Mouse (Mus musculus) adrenal gland, postnatal 14 days (tissue): ENCODE measurements at regions not wholly inside any gene's neighbourhood (a gene's known extent, or its start where the extent isn't known, plus 50 kb on each side); places are given as distances from the start of the nearest gene placed in this dataset.

Source experiments
- DNase-seq: peaks from one replicate; pipeline ENCODE4 v3.0.0; 2021; ENCODE audit warnings: mixed read lengths

DNA sequence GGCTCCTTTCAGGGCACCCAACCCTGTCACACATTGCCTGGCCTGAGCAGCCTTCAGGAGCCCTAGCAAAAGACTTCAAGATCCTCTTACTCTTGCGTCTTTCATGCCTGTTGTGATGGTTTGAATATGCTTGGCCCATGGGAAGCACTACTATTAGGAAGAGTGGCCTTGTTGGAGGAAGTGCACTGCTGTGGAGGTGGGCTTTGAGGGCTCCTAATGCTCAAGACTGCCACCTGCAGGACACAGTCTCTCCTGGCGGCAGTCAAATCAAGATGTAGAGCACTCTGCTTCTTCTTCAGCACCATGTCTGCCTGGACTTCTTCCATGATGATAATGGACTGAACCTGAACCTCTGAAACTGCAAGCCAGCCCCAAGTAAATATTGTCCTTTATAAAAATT, 73.0 kb downstream of the Tsen15 start:
- peak; percentile 8 for DNase-seq

DNA sequence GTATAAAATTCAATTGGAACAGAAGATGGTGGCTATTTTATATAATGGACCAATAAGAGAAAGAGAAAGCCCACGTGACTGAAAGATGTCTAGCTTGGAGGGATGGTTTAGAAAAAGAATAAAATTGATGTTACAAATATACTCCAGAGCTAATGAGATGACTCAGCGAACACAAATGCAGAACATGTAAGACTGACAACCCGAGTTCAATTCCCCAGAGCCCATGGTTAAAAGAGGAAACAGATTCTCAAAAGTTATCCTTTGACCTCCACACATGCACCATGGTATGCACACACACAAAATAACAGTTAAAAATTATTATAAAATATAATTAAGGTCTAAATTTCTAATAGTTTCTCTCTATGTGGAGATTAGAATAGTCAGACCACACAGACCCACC, 81.0 kb downstream of the Tsen15 start:
- no peak for DNase-seq

DNA sequence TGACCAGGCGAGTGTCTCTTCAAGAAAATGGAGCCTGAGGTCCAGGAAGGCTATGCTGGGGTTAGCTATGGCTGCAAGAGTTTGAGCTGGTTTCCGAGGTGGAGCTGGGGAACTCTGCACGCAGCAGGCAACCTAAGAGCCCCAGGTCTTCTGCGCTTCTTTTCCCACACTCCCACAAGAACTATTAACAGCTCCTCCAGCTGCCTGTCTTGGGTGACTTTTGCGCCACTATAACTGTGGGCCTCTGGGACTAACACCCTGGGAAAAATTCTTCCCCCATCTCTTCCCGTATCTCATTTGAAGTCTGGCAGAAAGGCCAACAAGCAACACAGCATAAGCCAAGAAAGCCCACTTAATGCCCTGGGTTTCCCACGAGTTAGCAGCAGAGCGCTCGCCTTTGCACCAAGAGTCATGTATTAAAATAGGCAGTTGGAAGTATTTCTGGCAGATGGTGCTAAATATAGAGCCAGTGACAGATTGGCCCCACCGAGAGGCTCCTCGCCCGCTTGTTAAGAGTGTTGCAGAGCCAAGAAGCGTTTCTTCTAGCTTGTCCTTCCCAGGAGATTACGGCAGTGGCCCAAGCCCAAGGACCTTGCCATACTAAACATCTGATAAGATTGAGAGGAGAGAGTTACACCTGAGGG, 81.9 kb downstream of the Tsen15 start:
- no peak for DNase-seq

DNA sequence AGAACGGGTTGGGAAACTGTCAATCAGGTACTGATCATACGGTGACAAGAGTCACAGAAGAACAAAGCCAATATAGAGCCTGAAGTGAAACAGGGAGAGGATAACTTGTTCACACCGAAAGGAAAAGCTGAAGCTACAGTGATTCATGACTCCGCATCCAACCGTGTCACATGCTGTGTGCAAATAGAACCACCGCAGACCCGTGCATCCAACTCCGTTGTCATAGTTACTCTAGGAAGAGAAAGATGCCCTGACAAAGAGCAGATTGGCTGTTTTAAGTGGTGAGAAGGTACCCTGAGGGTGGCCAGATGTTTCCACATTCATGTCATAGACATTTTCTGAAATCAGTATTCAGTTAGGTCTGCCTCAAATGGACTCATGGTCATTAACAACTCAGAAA, 85.1 kb downstream of the Tsen15 start:
- no peak for DNase-seq

DNA sequence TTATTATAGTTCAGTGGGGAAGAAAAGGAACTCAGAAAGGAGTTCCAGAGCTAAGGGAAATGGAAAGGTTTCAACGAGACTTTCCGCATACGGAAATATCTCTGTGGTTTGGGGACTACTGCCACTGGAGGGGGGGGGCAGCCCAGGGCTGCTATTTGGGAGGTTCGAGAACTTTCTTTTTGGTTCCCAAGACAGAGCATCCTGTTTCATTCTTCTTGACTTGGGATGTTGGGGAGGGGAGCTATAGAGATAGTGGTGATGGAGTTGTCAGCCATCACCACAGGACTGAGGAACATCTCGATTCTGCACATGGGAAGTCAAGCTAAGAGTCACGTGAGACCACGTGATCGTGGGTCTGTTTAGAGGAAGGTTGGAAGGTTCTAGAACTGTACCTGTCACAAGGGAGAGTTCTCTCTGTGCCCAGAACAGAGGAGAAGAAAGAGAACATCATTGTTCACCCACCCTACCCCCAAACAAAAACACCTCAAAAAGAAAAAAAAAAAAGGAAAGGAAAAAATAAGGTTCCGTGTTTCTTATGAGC, 94.2 kb downstream of the Tsen15 start:
- no peak for DNase-seq

DNA sequence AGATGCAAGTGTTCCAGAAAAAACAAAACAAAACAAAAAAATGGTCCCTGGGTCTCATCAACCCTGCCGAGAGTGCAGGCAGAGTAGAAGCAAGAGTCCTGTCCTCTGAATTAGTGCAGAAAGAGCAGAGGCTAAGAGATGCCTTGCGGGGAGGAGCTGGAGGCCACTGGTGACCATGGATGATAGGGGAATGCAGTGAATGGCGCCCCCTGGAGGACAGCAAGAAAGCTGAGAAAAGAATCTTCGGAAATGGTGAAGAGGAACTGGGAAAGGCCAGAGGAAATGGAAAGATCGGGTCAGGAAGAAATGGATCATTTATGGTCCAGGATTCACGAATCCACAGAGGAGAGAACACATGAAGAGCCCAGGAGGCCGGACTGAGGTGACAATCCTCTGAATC, 95.7 kb downstream of the Tsen15 start:
- DNase-seq: peak; percentile 92

DNA sequence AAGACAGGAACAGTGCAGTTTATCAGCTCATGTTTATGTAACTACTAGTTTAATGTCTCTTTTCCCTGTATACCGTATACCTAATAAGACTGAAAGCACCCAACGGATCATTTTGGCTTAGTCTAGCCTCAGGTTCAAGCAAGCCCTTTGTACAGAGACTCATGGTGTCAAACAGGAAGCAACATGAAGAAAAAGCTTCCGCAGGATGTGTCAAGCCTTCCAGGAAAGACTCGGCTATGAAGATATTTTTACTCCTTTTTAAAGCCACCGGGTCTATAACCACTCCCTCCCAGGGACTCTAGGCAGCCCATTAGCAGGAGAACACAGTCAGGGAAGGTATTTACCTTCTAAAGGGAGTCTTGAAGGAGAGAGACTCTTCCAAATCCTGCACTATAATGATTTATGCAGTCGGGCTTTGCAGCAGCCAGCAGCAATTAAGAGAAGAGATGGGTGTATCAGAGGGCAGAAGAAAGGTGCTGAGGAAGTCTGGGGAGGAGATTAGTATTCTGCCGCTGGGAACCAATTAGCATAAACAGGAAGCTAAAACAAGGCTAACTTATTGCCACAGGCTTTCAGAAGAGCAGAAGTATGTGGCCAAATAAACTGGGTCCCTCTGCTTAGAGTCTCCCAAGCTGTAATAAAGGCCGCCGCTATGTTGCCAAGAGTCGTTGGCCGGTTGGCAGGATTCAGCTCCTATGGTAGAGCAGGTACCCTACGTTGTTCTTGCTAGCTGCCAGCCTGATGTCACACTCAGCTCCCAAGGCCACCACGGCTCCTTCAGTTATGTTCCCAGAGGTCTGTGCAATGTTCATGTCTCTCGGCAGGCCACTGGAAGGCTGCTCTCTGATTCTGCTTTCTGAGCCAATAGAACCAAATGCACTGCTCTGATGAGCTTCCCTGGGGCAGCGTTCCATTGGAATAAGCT, 98.7 kb downstream of the Tsen15 start:
- peak; percentile 20 for DNase-seq

DNA sequence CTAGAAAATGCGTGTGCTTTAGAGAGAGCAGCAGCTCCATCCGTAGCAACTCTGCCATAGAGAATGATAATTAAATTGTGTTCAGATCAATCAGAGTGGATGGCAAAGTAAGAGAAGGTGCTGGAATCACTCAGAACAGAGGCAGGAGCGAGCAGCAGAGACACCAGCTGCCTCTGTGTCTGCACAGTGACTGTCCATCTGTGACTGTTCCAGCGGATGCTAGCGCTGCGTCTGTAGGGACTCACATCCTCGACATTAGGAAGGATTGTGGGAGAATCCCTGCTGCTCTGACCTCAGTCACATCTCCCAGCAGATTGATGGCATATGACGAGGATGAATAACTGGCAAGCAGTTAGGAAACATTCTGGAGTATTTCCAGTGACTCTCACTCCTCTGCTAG, 99.8 kb downstream of the Tsen15 start:
- no peak for DNase-seq

DNA sequence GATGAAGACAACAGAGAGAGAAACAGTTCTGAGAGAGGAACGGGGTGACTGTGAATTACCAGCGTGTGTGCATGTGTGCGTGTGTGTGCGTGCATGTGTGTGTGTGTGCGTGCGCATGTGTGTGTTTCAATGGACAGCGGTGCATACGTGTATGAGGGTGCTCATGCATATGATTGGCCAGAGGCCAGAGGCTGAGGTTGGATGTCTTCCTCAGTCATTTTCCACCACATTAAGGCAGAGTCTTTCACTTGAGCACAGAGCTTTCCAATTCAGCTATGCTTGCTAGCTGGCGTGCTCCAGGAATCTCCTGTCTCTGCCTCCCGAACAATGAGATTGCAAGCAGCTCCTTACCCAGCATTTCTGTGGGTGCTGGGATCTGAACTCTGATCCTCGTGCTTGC, 104.4 kb downstream of the Tsen15 start:
- no peak for DNase-seq

DNA sequence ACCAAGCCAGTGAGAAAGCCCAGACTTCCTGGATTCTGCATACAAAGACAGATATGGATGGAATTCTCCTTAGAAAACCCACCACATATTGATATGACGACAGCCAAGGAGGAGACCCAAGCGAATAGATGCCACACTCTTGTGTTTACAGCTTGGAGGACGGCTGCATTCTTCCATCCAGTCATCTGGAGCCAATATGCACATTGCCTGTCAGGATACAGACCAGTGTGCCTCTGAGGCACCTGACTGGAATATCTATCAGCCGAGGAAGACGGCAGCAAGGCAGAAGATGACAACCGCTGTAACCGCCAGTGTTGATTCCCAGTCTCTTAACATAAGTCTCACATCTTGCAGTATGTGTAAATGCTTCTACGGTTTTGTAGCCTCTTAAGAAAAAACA, 105.3 kb downstream of the Tsen15 start:
- DNase-seq: no peak

DNA sequence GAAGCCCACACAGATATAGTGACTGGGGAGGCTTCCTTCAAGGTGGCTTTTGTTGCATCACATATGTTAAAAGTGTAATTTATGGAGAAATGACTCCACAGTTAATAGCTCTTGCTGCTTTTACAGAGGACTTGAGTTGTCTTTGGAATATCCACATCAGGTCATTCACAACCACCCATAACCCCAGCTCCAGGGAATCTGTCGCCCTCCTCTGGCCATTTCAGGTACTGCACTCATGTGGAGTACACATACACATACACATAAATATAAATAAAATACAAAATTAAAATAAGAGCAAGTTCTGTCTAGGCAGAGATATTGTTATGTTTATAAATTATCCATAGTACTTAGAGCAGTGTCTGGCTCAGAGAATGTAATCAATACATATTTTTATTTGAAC, 106.5 kb downstream of the Tsen15 start:
- DNase-seq: peak; percentile 43

DNA sequence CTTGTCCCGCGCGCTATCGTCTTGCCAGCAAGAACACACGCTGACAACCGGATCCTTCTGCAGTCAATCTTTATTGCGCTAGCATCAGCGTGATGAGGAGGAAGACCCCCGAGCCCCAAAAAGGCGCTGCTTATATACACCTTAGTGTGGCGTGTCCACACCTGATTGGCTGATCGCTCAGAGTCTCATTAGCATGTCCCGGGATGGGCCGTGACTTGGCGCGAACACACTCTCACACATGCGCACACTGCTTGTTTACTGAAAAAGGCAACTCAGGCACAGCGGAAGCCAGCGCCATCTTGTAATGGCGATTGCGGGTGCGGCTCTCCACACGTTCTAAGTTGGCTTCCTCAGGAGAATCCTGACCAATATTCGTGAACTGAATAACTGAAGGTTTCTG, 111.5 kb downstream of the Tsen15 start:
- DNase-seq: no peak

DNA sequence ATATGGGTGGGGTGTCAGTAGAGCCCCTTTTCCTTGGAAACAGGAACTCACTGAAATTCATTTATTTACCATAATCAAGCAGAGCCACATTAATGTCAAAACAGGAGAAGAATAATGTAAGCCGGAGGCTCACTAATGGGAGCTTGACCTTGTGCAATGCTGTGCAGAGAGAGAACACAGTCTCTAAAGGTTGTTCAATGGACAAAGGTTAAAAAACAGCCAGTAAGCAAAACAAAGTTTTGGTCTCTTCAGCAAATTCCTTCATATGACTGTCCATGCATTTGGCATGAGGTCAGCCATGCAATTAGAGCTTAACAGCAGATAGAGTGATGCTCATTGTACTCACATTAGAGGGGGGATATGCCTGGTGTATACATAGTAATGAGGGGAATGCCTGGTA, 113.1 kb downstream of the Tsen15 start:
- DNase-seq: no peak

DNA sequence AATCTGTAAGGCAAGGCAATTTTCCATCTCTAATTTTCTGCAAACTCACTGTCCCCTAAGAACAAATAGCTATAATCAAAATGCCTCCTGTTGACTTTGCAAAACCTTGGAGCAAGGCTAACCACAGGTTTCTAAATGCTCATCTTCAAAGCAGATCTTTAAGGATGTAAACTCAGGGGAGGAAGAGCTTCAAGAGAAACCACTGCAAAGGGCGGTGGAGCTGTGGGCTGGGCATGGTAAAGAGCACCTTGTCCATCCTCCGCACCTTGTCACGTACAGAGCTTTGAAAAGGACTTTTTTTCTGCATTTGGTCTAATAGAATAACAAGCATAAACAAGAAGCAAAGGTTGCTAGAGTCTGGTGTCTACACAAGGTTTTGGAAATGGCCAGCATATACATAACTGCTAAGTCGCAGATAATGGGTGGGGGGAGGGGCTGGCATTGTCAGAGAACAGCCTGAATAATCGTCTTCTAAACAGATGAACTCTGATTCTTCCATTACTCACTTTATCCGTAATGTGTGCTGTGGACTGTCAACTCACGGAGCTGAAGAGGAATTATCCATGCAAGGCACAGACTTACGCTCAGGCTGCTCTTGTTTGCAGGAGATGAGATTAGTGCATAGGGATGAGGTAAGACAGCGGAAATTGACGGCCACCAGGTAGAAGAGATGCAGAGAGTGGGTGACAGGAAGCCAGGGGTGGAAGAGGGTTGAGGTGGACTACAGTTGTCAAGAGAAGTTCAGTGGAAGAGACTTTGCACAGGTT, 116.4 kb downstream of the Tsen15 start:
- no peak for DNase-seq

DNA sequence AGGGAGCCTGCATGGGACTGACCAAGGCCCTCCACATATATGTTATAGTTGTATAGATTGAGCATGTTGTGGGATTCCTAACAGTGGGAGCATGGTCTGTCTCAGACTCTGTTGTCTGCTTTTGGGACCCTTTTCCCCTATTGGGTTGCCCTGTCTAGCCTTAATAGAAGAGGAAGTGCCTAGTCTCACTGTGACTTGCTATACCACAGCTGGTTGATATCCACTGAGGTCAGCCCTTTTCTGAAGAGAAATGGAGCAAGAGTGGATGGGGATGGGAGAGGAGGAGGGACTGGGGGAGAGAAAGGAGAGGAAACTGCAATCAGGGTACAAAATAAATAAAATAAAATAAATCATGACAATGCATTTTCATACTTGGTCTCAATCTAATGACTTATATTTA, 120.1 kb downstream of the Tsen15 start:
- DNase-seq: no peak

DNA sequence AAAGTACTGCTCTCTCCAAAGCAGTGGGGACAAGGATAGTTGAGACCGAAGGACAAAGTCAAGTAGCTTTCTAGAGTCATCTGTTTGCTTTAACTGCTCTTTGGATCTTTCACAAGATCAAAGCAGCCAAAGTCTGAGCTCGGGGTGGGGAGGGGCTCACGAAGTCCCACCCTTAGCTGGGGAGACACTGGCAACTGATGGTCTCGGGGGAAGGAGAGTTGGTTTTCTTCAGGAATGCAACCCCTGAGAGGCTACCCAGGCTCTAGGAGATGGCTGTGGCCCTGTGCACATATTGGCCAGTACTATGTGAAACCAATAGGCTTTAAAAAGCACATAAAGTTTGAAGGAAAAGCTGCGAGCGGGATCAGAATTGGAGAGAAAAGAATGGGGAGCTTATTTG, 121.5 kb downstream of the Tsen15 start:
- no peak for DNase-seq

DNA sequence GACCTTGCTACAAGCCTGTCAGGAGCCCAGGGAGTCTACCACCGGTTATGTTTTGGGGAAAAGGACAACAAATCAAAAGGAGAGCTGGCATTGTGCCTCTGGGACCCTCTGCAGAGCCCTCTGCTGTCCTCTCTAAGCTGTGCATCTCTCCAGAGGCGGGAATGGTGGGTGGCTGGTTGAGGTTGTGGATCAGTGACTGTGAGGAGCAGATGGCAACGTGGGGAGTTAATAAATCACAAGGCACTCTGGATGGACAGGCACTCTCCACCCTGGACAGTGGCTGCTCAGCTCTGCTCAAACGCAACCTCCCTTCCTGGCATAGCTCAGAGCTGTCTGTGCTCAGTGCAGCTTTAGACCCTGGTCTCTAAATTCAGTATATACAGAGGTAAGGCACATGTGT, 125.0 kb downstream of the Tsen15 start:
- DNase-seq: no peak

DNA sequence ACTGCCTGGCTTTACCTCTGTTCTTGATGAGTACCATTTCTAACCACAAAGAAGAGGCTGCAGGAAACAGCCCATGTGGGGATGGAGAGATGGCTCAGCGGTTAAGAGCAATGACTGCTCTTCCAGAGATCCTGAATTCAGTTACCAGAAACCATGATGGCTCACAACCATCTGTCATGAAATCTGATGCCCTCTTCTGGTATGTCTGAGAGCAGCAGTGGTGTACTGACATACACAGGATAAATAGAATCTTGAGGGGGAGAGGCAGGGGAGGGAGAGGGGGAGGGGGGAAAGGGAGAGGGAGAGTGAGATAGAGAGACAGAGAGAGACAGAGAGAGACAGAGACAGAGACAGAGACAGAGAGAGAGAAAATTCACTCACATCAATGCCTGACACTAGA, 125.5 kb downstream of the Tsen15 start:
- DNase-seq: no peak

DNA sequence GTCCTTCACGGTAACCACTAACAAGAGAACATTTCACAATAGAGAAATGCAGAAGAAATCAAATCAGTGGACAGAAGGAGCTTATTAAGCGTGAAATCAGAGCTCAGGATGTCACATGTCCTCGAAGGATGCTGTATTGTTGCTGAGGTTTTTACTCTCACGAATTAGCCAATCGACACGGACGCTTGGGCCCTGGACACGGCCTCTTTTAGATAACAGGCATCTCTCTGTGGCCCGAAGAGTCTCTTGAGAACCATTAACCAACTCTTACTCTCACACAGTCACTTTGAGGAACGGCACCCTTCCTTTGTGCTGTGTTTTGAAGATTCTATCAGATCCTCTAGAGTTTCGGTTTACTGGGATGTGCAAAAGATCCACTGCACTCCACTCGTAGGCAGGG, 128.2 kb downstream of the Tsen15 start:
- no peak for DNase-seq

DNA sequence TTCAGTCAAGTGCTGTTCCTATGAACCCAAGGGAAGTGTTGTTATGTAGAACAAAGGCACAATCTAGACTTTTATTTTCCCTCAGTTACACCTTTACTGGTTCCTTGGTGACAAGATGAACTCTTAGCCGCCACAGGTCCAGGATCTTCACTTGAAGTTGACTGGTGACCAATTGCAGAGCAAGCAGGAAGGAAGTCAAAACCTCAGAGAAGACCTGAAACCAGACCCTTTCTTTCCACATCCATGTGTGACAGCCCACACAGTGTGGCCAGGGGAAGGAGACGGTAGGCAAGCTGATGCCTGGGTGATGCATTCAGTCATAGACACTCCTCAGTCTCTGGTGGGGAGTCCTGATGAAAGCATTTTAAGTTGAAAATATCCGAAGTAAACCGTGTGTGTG, 132.6 kb downstream of the Tsen15 start:
- DNase-seq: no peak

DNA sequence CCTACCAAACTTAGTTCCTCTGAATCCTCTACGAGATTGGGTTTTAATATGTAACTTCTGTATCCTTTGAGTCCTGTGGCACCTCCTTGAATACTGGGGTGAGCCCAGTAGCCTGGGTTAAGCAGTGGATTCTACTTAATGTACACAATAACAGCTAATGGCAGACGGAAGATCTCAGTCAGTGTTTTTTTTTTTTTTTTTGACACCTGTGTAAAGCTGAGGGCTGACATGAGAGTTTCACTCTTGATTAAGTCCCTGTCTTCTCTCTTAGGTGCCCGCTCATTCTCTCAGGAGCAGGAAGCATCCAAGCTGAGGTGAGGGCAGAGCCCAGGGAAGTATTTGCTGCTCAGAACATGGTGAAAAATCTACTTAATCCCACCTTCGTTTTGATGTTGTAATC, 133.0 kb downstream of the Tsen15 start:
- no peak for DNase-seq

DNA sequence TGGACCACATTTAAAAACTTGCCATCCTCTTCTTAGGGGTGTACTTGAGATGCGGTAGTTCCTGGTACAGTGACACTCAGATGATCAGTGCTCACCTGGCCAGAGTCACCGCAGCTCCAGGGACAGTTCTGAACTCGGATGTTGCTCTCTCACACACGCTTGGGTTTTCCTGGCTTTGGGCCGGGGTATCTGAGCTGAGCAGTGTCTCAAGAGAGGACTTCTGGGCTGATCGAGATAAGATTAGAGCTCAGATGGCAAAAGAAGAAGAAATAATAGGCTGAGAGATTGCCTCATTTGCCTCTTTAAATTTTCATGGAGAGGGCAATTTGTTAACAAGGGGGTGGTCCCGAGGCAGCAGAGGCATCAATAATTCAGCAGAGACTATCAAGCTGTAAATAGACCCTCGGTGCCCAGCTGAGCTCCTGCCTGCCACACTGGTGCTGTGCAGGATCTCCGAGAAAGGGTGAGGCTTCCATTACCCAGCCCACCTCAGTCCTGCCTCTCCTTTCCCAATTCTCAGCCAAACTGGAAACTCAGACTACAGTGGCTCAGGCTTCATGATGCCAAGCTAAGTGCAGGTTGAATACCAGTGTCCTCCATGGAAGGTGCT, 133.7 kb downstream of the Tsen15 start:
- DNase-seq: no peak

DNA sequence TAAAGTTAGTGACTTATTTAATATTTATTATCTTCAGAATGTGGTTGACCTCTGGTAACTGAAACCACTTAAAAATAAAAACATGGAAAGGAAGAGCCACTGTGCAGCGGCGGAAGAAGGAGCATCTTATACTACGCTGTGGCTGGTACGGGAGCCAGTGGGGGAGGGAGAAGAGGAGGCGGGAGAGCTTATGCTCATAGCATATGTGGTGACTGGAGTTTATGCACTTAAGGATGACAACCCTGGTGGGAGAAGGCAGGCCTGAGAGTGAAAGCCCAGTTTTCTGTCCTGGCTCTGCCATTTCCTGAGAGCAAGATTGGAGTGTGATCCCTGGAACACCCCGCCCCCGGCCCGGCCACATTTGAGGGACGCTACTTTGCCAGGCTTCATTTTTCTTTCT, 145.5 kb downstream of the Tsen15 start:
- DNase-seq: no peak
